Mouse (Mus musculus): ENCODE measurements around the gene Ttc24. TPM values are rescaled to one million over a fixed set of nuclear protein-coding genes. Genes with fewer than 3 reads are reported as not detected.

Gene Ttc24
- total RNA-seq, 2 experiments from 2014 or later, result not detected

- intact Hi-C loops (cut with DNase I), result loop anchor here (5.0 kb wide), 1 partner anchor 219 kb away; no protein-coding TSS in a partner anchor
- DNase-seq, result no peak
Measured at GRCm38 (mm10) chr3:88023192-88024074, 54.7 kb downstream of the Ttc24 start.

- intact Hi-C loops (cut with DNase I), result loop anchor here (5.0 kb wide), 1 partner anchor 220 kb away; no protein-coding TSS in a partner anchor
- DNase-seq, result peak; percentile 81 to 85
Measured at GRCm38 (mm10) chr3:88022322-88023191, 55.5 kb downstream of the Ttc24 start.

Other genes starting within 250 kb of the Ttc24 start
- under 1 TPM in 1 of 2 experiments, not detected in 1; 0.13 TPM for gene Sh2d2a, start 231.5 kb downstream of the Ttc24 start, total RNA-seq (2021)
- gene Prcc, start 192.7 kb downstream of the Ttc24 start, total RNA-seq (2021), result 10 to 100 TPM; 43.8 to 45.5 TPM
- gene Hdgf, start 172.0 kb downstream of the Ttc24 start, total RNA-seq (2021), result 100 to 1,000 TPM; 183 to 199 TPM
- gene Mrpl24, start 158.8 kb downstream of the Ttc24 start, total RNA-seq (2021), result 10 to 100 TPM; 36.7 to 42.3 TPM
- 1 to 10 TPM; 6.2 to 8.0 TPM for gene Isg20l2, start 148.0 kb downstream of the Ttc24 start, total RNA-seq (2021)
- gene Rrnad1, start 147.6 kb downstream of the Ttc24 start, total RNA-seq (2021), result 1 to 10 TPM; 3.0 to 4.1 TPM
- gene Crabp2, start 129.6 kb downstream of the Ttc24 start, total RNA-seq (2021), result under 1 TPM; 0.37 to 0.48 TPM
- 10 to 100 TPM; 15.4 to 20.5 TPM for gene Nes, start 107.2 kb downstream of the Ttc24 start, total RNA-seq (2021)
- under 1 TPM; 0.08 to 0.17 TPM for gene Bcan, start 78.1 kb downstream of the Ttc24 start, total RNA-seq (2021)
- gene Hapln2, start 50.7 kb downstream of the Ttc24 start, total RNA-seq (2021), result under 1 TPM in 1 of 2 experiments, not detected in 1; 0.42 TPM
- 10 to 100 TPM; 16.0 to 17.1 TPM for gene Gpatch4, start 35.2 kb downstream of the Ttc24 start, total RNA-seq (2021)
- gene Naxe, start 19.8 kb downstream of the Ttc24 start, total RNA-seq (2021), result 10 to 100 TPM; 36.3 to 37.9 TPM
- under 1 TPM; 0.64 TPM for gene Iqgap3, start 3.7 kb upstream of the Ttc24 start, total RNA-seq (2021)
- 100 to 1,000 TPM; 156 to 174 TPM for gene Mef2d, start 64.1 kb upstream of the Ttc24 start, total RNA-seq (2021)
- not detected for gene Rhbg, start 176.4 kb upstream of the Ttc24 start, total RNA-seq (2021)
- gene Gm38392, start 208.9 kb upstream of the Ttc24 start, total RNA-seq (2021), result under 1 TPM; 0.35 to 0.51 TPM
- 1 to 10 TPM; 4.2 to 5.3 TPM for gene Tsacc, start 218.7 kb upstream of the Ttc24 start, total RNA-seq (2021)
- 10 to 100 TPM; 85.5 to 97.0 TPM for gene Cct3, start 218.8 kb upstream of the Ttc24 start, total RNA-seq (2021)
- 10 to 100 TPM; 34.5 to 45.4 TPM for gene Glmp, start 246.7 kb upstream of the Ttc24 start, total RNA-seq (2021)

Data from gastrocnemius, postnatal 36 days (tissue).